Mouse (Mus musculus) mesoderm, embryonic 11.5 days (tissue): ENCODE results near the gene Vps54.

Experiments used
- DNase-seq: peaks from one replicate; pipeline ENCODE4 v3.0.0-alpha.2; 2012; ENCODE audit warnings: low read depth, low spot score

Gene Vps54

DNA sequence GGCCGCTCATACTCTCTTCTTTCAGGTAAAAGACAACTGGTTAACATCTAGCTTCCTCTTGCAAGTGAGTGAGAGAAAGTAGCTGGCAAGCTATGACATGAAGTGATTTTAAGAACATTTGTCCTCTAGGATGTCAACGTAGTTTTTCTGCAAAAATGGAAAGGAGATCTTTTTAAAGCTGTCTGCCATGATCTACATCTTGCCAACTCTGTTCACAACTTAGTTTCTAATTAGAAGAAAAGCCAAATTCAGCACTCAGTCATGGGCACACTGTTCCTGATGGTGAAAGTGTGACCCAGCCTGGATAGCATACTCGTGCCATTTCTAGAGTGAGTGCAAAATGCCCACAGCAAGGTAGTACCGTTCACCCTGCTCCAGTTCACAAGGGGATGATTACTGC lies 100.0 kb downstream of the Vps54 start:
- no peak for DNase-seq

DNA sequence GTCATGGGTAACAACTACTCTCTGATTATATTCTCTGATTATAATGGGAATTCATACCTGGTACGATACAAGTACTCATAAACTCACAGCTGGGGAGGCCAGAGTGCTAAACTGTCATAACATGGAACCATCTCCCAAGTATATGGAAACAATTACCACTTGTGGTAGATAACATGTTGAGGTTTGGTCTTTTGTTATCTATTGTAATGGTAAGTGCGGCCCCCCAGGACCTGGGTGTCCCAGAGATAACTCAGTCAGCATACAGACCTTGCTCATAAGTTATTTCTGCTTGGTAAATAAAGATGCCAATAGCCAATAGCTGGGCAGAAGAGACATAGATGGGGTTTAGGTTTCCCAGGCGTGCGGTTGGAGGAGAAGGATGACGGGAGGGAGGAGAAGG lies 104.4 kb downstream of the Vps54 start:
- no peak for DNase-seq

GRCm38 (mm10) chr11:21346020-21346419 lies 106.9 kb downstream of the Vps54 start:
- DNase-seq, result no peak

GRCm38 (mm10) chr11:21348890-21349289 lies 109.8 kb downstream of the Vps54 start:
- no peak for DNase-seq

DNA sequence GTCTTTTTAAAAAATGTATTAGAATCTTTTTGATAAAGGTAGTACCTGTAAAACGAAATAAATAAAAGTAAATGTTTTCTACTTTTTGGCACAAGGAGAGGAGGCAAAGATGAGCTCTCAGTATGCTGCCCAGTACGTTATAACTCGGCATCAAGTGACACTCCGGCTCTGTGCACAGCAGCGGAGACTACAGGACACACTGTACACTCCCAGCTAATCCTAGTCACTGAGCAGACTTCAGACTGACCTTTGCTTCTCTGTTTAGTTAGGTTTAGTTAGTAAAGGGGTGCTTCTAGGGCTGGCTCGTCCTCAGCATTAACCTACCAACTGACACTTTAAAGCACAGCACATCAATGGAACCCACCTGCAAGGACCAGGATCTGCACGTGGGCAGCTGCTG lies 112.2 kb downstream of the Vps54 start:
- DNase-seq, result no peak

DNA sequence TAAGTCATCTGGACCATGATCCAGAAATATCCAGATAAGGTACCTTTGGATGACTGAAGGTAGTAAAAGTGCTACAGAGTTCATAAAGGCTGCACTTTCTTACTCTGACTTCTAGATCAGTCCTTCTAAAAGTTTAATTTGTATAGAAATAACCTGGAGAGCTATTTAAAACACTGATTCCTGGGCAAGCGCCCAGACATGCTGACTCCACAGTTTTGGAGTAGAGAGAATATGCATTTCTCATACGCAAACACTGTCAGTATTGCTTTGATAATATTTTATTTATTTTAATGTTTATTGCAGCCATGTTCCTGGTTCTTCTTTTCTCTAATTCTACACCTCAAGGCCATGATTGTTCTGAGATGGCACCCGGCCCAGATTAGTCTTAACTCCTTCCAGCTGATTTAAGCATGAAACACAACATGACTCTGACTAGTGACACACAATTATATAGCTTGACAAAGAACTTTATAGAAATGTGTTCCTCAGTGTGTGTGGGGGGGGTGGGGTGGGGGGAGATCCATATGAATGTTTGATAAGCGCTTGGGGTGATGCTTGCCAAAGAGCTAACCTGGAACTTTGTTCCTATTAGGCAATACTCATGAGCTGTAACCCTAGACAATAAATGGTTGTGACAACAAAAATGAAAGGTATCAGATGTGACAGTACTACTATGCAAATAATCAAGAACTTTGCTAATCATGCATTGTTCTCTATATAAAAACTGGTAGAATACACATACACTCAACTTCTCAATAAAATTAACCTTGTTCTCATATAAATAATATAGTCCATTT lies 124.3 kb downstream of the Vps54 start:
- DNase-seq, result no peak

- DNase-seq, result no peak
Observed at GRCm38 (mm10) chr11:21368466-21368865, 129.4 kb downstream of the Vps54 start.

DNA sequence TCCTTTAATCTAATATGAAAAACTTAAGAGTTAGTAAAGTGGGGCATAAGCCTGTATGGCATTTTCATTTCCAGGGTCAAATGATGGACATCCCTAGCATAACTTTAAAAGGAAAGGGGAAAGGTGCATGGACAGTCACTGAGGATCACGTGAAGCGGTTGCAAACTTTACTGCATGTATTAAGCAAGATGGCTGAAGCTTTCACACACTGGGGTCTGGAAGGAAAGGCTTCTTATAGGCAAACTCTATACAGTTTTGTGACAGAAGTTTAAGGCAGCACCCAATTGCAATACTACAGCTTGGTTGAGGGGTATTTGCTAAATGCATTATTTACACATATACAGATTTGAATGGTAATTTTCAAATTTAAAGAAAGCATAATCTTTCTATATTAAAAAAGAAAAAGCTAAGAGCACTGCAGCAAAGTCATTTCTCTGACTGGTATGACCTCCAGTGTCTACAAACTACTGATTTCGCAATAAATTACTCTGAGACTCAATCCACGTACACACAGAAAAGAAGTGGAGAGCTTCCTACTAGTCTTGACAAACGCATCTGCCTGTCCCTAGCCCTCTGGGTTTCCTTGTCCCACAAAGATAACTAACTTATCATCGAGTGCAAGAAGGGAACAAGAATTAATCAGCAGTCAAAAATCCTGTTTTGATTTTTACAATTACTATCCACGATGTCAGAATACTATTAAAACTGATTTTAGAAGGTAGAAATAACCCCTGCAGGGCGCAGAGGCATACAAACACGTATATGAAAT lies 130.4 kb downstream of the Vps54 start:
- no peak for DNase-seq

- peak; percentile 89 for DNase-seq
Observed at GRCm38 (mm10) chr11:21370399-21371121, 131.5 kb downstream of the Vps54 start.
